Mouse (Mus musculus): ENCODE measurements around the gene Olfr214. TPM values are rescaled to one million over a fixed set of nuclear protein-coding genes. Genes with fewer than 3 reads are reported as not detected.

Olfr214 gene
- polyA plus RNA-seq (2012; rRNA removed) = not detected in 2 replicates

DNA sequence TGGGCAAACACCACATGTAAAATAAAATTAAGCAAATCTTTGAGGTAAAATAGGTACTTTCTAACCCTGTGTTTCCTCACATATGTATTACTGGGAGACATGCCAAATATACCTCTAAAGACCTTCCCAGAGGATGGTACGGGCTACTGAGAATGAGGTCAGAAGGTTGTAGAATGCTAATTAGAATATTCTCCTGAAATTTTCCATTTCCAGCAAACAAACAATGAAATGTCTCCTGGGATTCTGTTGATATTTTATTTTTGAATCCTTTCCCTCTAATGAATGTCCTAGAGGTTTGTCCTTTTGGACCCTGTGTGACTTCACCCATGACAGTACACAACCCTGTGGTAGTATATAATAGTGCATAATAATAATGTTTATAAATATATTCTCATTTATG is at the start of gene Olfr214:
Gene Olfr214 (plus strand): TSS at position 301 of the 400 bp plus-strand sequence.

GRCm38 (mm10) chr6:116506302-116507003 is 47.6 kb upstream of the Olfr214 start, which contains the start of gene Olfr212:
Olfr212 (plus strand) TSS chr6:116506516.

DNA sequence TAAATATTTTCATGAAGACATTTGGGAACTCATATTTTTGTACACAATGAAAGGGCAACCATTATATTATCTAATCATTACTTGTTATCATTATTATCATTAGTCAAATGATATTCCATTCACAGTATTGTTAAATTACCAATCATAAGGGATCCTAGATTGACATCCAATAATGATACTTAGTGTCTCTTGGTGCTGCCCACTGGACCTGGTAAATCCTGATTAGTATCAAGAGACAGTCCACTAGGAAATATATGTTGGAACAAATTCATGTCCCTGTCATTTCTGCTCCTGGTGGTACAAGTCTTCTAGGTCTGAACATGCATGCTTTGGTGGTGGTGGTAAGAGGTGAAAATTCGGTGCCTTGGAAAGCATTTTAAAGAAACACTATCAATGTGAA is 15.9 kb upstream of the Olfr214 start, which contains the start of gene Olfr213:
Gene Olfr213 (plus strand): TSS at position 301 of the 400 bp plus-strand sequence.

DNA sequence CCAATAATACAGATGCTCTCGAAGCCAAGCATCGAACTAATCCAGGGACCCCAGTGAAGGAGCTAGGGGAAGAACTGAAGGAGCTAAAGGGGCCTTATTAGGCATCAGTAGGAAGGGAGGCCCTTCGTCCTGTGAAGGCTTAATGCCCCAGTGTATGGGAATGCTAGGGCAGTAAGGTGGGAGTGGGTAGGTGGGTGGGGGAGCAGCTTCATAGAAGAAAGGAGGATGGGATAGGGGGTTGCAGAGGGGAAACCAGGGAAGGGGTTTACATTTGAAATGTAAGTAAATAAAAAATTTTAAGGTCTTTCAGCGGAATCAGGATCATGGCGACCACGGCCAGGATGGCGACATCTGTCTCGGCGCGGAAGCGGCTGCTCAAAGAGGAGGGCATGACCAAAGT is 3.2 kb upstream of the Olfr214 start, which contains the start of gene Gm5580:
Gene Gm5580 (plus strand): TSS at position 301 of the 400 bp plus-strand sequence.

GRCm38 (mm10) chr6:116584095-116584494 is 30.1 kb downstream of the Olfr214 start, which contains the start of gene Olfr215:
Olfr215 (minus strand) TSS chr6:116584195.

Other genes with a start within 250 kb of the Olfr214 start
- 51.5 and 57.2 TPM in 2 replicates for gene March8, start 216.2 kb upstream of the Olfr214 start, polyA plus RNA-seq (2012; rRNA removed)
- gene Alox5, start 93.1 kb upstream of the Olfr214 start, polyA plus RNA-seq (2012; rRNA removed) = 4.3 and 5.5 TPM in 2 replicates
- not detected in 2 replicates for gene Olfr211, start 65.1 kb upstream of the Olfr214 start, polyA plus RNA-seq (2012; rRNA removed)
- not detected in 2 replicates for gene Olfr212, start 47.7 kb upstream of the Olfr214 start, polyA plus RNA-seq (2012; rRNA removed)
- not detected in 2 replicates for gene Olfr213, start 15.8 kb upstream of the Olfr214 start, polyA plus RNA-seq (2012; rRNA removed)
- gene Gm5580, start 3.1 kb upstream of the Olfr214 start, polyA plus RNA-seq (2012; rRNA removed) = 0.03 and 0.04 TPM in 2 replicates
- gene Olfr215, start 30.0 kb downstream of the Olfr214 start, polyA plus RNA-seq (2012; rRNA removed) = not detected in 2 replicates
- gene Zfp422, start 74.8 kb downstream of the Olfr214 start, polyA plus RNA-seq (2012; rRNA removed) = 19.6 and 20.7 TPM in 2 replicates
- 110 and 114 TPM in 2 replicates for gene Depp1, start 96.4 kb downstream of the Olfr214 start, polyA plus RNA-seq (2012; rRNA removed)
- 3.0 and 3.4 TPM in 2 replicates for gene Rassf4, start 119.7 kb downstream of the Olfr214 start, polyA plus RNA-seq (2012; rRNA removed)
- under 0.01 and 0.04 TPM in 2 replicates for gene Tmem72, start 162.7 kb downstream of the Olfr214 start, polyA plus RNA-seq (2012; rRNA removed)